Mouse (Mus musculus) spleen, postnatal 36 days (tissue): Measurements from ENCODE around the gene Nrxn2.
A peak's percentile ranks its signal among the peaks of the same experiment; 100 is the strongest.

ENCODE experiments used
- DNase-seq, 2 experiments: peaks; one replicate each; pipeline ENCODE4 v3.0.0; 2022; ENCODE audit warnings: low spot score in 2 of 2, mixed read lengths in 1 of 2

The Nrxn2 gene

GRCm38 (mm10) chr19:6416124-6416770 is 2.3 kb upstream of the Nrxn2 start:
- no peak for DNase-seq

GRCm38 (mm10) chr19:6416894-6417761 is 1.4 kb upstream of the Nrxn2 start:
- no peak for DNase-seq

DNA sequence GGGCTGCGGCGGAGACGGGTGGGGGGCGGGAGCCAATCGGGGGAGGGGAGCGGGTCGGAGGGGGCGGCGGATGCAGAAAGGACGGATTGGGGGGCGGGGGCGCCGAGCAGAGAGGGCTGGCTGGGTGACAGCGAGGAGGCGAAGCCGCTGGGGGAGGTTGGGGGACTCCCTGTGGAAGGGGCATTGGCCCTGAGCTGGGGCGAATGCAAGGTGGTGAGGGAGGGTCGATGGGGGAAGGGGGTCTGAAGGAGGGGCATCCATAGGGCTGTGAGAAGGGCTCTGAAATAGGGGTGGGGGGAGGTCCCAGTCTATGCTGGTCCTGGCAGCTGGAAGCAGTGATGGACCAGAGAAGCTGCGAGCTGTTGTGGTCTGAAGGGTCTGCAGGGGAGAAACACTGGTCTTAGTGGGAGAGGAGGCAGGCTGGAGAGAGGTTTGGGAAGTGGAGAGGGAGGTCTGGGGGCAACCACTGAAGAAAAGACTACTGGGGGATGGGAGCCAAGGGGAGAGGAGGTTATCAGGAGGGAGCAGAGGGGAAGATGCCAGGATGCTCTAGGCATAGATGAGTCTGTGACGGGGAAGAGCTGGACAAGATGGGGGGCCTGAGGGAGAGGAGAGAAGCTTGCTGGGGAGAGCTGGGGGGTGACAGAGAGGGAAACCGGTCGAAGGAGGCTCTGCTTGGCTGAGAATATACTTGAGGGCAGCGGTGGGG is 607 bp downstream of the Nrxn2 start:
- DNase-seq, result no peak

- no peak for DNase-seq
Measured at GRCm38 (mm10) chr19:6419805-6420310, 1.3 kb downstream of the Nrxn2 start.

DNA sequence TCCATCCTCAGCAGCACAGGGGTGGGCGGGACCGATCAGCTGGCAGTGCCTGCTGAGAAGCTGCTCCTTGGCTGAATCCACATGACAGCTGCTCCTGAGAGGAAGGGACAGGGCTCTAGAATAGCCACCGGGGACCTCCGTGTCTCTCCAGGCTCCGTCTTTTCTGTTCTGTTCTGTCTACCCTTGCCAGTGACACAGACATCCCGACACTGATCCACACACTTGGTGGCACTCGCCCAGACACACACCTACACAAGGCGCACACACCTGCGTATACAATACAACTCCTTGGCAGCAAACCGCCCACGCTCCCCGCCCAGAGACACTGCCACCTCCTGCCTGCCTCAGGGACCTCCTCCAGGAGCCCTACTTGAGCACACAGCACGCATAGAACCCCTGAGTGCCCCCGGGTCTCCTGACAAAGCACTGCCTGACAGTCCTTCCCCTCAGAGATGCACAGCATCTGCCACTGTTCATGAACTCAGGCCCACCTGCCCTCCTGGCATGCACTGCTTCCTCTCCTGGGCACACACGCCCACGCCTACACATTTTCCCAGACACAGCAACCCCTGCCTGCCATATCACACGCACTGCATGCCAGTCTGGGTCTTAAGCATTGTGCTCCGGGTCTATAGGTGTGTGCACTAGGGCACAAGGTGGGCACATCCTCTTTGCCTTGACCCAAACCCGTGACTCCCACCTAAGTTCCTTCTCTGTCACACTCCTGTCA is 2.1 kb downstream of the Nrxn2 start:
- no peak for DNase-seq

GRCm38 (mm10) chr19:6421211-6421590 is 2.7 kb downstream of the Nrxn2 start:
- DNase-seq, result no peak

GRCm38 (mm10) chr19:6422014-6422413 is 3.5 kb downstream of the Nrxn2 start:
- no peak for DNase-seq

- no peak for DNase-seq
Measured at GRCm38 (mm10) chr19:6423241-6423640, 4.7 kb downstream of the Nrxn2 start.

GRCm38 (mm10) chr19:6424137-6424881 is 5.8 kb downstream of the Nrxn2 start:
- DNase-seq, result no peak

- no peak for DNase-seq
Measured at GRCm38 (mm10) chr19:6425595-6425994, 7.1 kb downstream of the Nrxn2 start.

GRCm38 (mm10) chr19:6426703-6427500 is 8.4 kb downstream of the Nrxn2 start:
- no peak for DNase-seq

DNA sequence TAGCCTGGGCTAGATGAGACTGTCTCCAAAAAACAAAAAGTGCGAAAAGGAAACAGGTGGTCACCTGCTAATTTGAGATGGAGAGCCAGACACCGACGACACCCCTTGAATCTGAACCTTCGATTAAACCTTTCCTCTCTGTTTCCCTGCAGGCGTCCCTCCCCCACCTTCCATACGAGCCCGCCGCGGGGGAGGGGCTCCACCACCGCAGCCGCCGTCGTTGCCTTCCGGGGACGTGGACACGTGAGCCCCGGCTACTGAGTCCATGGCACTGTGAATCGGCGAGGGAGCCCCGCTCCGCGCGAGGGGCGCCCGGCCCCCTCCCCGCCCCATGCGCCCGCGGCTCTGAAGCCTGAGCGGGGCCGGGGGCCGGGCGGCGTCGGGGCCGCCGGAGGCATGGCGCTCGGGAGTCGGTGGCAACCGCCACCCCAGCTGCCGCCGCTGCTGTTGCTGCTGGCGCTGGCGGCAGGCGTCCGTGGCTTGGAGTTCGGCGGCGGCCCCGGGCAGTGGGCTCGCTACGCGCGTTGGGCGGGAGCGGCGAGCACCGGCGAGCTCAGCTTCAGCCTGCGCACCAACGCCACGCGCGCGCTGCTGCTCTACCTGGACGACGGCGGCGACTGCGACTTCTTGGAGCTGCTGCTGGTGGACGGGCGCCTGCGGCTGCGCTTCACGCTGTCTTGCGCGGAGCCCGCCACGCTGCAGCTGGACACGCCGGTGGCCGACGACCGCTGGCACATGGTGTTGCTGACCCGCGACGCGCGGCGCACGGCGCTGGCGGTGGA is 9.3 kb downstream of the Nrxn2 start:
- no peak for DNase-seq

DNA sequence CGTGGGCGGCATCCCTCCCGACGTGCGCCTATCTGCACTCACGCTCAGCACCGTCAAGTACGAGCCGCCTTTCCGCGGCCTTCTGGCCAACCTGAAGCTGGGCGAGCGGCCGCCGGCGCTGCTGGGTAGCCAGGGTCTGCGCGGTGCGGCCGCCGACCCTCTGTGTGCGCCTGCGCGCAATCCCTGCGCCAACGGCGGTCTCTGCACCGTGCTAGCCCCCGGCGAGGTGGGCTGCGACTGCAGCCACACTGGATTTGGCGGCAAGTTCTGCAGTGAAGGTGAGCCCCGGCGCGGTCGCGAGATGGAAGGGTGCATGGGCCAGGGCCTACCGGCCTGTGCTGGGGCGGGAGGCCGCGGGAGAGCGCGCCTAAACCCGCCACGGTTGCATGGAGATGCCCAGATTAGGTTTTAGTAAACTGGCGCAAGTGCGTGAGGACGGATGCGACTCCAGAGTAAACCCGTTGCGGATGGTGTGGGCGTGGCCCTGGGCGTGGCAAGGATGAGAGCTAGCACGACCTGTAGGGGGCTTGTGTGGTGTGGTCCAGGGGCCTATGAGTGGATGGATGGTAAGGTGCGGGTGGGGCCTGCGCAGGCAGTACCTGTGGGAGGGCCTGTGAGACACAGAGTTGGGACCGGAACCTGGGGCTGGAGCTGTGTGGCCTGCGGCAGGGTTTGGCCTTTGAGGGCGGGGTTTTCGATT is 10.1 kb downstream of the Nrxn2 start:
- no peak for DNase-seq

DNA sequence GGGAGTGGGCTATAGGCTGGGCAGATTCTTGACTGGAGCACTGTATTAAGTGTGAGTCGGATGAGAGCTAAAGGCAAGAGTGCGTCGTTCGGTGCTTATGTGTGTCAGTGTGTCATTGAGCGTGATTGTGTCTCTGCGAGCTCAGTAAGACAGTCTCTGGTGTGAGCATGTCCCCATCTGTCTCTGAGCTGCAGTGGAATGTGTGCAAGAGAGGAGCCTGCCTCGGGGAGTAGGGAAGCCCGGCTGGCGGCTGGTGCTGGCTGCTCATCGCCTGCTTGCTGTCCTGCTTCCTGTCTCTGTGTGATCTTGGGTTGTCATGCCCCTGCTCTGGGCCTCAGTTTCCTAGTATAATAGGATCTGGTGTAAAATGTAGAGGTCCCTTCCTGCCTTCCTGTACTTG is 24.5 kb downstream of the Nrxn2 start:
- no peak for DNase-seq

DNA sequence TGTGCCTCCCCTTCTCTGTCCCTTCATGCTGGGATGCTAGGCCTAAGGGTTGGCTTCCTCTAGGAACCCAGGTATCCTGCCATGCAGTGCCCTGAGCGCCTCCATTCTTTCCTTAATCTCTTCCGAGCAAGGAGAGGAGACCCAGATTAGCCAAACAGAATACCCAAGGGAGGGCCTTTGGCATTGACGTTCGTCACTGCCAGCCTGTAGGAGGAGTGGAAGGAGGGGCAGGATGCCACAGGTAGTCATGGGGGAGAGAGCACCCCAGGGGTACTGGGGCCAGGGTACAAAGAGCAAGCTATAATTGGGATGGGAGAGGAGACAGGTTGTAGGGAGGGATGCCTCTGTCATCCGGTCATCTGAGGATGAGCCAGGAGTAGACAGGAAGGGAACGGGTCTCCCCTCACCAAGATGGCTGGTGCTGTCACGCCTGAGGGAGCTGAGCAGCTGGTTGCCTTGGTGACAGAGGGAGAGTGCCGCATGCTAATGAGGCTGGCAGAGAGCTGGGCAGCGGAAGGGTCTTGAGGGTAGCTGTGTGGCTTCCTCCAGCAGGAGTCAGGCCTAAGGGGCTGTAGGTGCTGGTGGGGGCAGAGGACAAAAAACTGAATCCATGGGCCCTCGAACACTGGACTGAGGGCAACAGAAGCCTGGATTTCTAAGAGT is 27.4 kb downstream of the Nrxn2 start:
- peak; percentile 36 to 46 for DNase-seq

DNA sequence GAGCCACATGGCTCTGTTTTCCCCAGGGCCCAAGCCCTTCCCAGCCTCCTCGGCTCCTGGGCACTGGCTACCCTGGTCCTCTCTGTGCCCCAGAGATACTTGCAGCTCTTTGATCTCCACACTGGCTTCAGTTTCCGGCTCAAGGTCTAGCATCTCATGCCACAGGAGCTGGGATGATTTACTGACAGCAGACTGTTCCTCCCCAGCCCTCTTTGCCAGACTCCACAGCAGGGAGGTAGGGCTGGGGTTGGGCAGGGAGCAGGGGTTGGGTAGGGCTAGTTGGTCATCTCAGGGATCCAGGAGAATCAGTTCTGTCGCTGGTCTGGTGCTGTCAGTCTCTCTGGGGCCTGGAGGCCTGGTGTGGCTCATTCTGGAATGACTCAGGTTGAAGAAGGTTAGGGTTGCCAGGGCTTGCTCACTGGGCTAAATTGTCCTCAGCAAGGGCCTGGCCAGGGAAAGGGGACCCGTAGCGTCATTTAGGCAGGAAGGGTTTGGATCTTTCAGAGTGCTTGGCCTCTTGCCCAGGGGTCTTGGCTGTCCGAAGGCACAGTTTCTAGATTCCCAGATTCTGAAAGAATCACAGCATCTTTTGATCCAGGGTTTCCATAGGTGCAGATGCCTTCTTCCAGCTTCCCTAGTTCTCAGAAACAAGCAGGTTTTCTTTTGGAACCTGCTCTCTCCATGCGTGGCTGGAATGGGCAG is 28.4 kb downstream of the Nrxn2 start:
- no peak for DNase-seq

DNA sequence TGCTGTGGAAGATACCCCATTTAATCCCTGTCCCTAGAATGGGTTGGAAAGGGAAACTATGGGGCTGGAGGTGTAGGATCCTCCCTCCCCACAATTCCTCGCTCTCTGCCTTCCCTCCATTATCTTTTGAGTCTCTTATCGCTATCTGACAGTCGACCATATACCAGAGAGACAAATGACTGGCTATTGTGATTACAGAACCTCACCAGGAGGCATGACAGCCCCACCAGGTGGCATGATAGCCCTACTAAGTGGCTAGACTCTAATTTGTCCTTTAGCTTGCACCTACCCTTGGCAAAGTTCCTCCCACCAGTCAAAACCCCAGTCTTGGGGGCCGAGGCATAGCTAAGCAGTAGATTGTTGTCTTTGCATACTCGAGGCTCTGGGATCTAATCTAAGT is 30.2 kb downstream of the Nrxn2 start:
- DNase-seq, result no peak

- DNase-seq, result no peak
Measured at GRCm38 (mm10) chr19:6449841-6450240, 31.3 kb downstream of the Nrxn2 start.
